Mouse (Mus musculus): ENCODE measurements at regions not wholly inside any gene's neighbourhood (a gene's known extent, or its start where the extent isn't known, plus 50 kb on each side); places are given as distances from the start of the nearest gene placed in this dataset.
A peak's percentile ranks its signal among the peaks of the same experiment; 100 is the strongest.

DNA sequence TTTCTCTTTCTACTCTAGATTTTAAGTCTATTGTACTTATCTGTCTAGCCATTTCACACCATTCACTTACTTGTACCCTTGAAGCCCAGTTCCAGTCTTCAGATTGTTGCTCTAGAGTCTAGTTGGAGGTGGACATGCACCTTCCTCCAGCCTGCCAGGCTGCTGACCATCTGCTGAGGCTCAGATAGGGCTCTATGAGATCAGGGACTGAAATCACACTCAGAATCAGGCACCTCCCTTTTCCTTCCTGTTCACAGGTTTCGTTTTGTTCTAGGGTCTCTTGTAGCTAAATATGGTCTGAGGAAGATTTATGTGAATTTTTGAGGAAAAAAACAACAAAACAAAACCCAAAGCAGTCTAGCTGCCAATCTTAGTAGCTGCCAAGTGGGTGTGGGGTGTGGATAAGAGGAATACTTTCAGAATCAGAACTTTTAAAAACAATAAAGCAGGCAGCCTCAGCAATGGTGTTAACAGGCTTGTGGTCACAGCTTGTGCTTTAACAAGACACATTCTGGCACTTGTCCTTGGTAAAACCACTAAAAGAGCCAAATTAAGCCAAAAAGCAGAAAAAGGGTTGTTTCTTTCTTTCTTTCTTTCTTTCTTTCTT is 225.9 kb upstream of the Gvin1 start:
- DNase-seq (ENCODE audit: low spot score): peak; percentile 24

All from heart, adult 8-10 months (tissue).